Mouse (Mus musculus): ENCODE measurements around the gene Smyd5. TPM values are rescaled to one million over a fixed set of nuclear protein-coding genes. Genes with fewer than 3 reads are reported as not detected.

Gene Smyd5
- total RNA-seq, 2 experiments from 2014 or later = 48.8 to 52.7 TPM

DNA sequence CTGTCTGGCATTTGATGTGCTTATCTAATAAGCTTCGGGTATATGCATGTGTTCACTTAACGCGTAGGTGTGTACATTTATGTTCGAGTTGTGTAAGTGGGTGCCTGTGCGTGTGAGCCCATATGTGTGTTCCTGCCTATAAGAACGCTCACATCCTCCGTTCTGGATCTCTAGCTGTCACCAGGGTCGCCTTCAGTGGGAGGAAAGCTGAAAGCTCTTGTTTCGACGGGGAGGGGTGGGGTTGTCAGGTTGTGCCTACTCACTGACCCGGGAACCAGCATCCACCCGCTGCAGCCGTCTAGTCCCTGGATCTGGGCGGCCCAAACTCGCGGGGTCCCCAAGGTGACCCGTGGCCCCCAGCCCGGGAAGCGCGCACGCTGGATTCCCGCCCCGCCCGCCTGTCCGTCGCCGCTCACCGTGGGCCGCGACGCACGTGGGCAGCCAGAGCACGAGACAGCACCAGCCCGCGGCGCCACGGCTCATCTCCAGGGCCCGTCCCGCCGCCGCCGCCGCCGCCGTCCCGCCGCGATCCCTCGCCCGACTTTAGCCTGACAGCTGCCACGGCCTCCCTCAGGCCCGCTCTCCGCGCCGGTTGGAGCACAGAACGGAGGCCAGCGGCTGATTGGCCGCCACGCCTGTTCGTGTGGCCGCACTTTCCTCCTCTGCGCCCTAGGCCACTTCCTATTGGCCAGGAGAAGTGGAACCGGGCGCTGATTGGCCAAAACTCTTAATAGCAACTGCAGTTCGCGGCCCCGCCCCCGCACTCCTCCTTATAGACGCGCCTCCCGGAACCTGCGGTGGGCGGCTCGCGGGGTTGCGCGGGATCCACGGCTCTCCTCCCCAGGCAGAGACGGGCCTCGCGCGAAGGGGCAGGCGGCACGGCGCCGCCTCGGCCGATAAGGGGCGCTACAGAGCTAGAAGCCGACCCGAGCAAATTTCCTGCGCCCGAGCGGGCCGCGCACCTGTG, 19.2 kb downstream of the Smyd5 start, which contains the start of gene Cct7:
Gene Cct7, plus strand, starts transcription at position 818 of the 967 bp plus-strand sequence.
- DNase-seq (ENCODE audit: extremely low spot score in 1 of 2, low spot score in 2 of 2) = peak; percentile 99
- peak; percentile 78 for TF ChIP-seq CTCF (IDR thresholded peaks at IDR 0.05)
- Histone ChIP-seq H3K27ac (peak within 1 kb of the TSS; percentile 91), H3K4me3 (peak within 1 kb of the TSS; percentile 72)
- intact Hi-C loops (cut with DNase I) = loop anchor here (5.0 kb wide), 3 partner anchors 61 to 466 kb away; partner anchors contain the start of genes Alms1, Egr4 and Nat8f1

GRCm38 (mm10) chr6:85451664-85452410, 20.0 kb downstream of the Smyd5 start, which contains the start of gene Pradc1:
Gene Pradc1 (minus strand): TSS chr6:85451970.
- intact Hi-C loops (cut with DNase I) = loop anchor here (5.0 kb wide), 3 partner anchors 60 to 465 kb away; partner anchors contain the start of genes Alms1, Egr4 and Nat8f1

DNA sequence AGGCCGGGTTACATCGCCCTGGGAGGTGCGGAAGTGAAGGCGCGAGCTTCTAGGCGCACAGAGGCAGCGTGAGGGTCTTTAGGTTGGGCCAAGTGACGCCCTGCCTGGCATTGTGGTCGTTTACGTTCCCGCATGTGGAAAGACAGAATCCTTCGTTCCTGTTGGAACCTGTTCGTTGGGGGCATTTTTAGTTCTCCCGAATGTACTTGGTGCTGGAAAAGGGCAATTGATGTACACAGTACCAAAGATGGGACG, 20.5 kb downstream of the Smyd5 start:
- H3K27ac ChIP-seq = peak overlapping the region; percentile 91
- peak overlapping the region; percentile 72 for H3K4me3 ChIP-seq
- TF ChIP-seq CTCF (IDR thresholded peaks at IDR 0.05) = no peak
- intact Hi-C loops (cut with DNase I) = loop anchor here (5.0 kb wide), 3 partner anchors 60 to 465 kb away; partner anchors contain the start of genes Alms1, Egr4 and Nat8f1
- no peak for DNase-seq (ENCODE audit: extremely low spot score in 1 of 2, low spot score in 2 of 2)

More at GRCm38 (mm10) chr6:85451664-85452410, 20.0 kb downstream of the Smyd5 start, which contains the start of gene Pradc1:
- no peak for TF ChIP-seq CTCF (IDR thresholded peaks at IDR 0.05)
- peak; percentile 97 to 98 for DNase-seq (ENCODE audit: extremely low spot score in 1 of 2, low spot score in 2 of 2)
- Histone ChIP-seq H3K4me3 (peak within 1 kb of the TSS; percentile 72), H3K27ac (peak within 1 kb of the TSS; percentile 91)

DNA sequence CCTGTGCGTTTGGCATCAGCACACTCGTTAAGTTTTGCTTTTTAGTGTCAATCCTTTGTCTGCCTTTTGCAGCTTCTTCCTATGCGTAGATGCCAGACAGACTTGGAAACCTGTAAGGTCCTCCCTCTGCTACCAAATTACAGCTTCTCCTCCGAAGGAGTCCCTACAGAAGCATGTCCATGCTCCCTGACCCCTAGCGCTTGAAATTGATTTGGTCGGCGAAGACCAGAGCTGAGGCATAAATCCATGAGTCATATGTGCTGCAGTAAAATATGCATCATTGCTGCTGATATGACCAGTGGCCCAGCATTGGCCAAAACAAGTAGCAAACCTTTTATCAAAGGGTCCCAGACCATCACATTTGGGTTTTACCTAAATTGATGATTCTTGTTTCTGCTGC, 21.0 kb downstream of the Smyd5 start:
- no peak for DNase-seq (ENCODE audit: extremely low spot score in 1 of 2, low spot score in 2 of 2)
- Histone ChIP-seq H3K4me3 (peak overlapping the region; percentile 72), H3K27ac (peak overlapping the region; percentile 91; the same call in 1 of the 2 replicates)
- TF ChIP-seq CTCF (IDR thresholded peaks at IDR 0.05) = no peak
- intact Hi-C loops (cut with DNase I) = loop anchor here (5.0 kb wide), 3 partner anchors 59 to 464 kb away; partner anchors contain the start of genes Alms1, Egr4 and Nat8f1

GRCm38 (mm10) chr6:85459621-85460020, 27.8 kb downstream of the Smyd5 start:
- no peak for DNase-seq (ENCODE audit: extremely low spot score in 1 of 2, low spot score in 2 of 2)
- Histone ChIP-seq H3K4me3 (no peak overlapping the region), H3K27ac (no peak overlapping the region)
- peak; percentile 23 for TF ChIP-seq CTCF (IDR thresholded peaks at IDR 0.05)
- intact Hi-C loops (cut with DNase I) = no loop called here

DNA sequence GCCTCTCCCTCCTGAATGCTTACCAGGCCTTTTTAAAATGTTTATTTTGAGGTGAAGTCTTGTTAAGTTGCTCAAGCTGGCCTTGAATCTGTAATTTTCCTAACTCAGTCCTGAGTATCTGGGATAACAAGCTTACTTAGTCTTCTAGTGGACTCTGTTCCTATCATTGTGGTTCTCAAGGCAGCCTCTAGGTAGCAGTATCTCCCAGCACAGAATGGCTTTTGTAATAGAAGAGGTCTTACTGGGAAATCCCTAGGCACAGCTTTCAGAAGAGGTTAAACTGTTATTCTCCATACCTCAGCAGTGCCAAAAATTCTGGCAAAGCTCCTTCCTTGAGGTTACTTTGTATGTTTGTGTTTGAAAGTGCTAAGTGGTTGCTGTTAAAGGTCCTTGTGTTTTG, 33.6 kb downstream of the Smyd5 start:
- TF ChIP-seq CTCF (IDR thresholded peaks at IDR 0.05) = peak; percentile 62
- no peak for DNase-seq (ENCODE audit: extremely low spot score in 1 of 2, low spot score in 2 of 2)
- intact Hi-C loops (cut with DNase I) = no loop called here
- H3K27ac ChIP-seq = no peak overlapping the region
- H3K4me3 ChIP-seq = no peak overlapping the region

GRCm38 (mm10) chr6:85469660-85470430, 38.1 kb downstream of the Smyd5 start:
- DNase-seq (ENCODE audit: extremely low spot score in 1 of 2, low spot score in 2 of 2) = no peak
- no peak overlapping the region for H3K4me3 ChIP-seq
- intact Hi-C loops (cut with DNase I) = no loop called here
- TF ChIP-seq CTCF (IDR thresholded peaks at IDR 0.05) = no peak
- H3K27ac ChIP-seq = peak overlapping the region; percentile 40; the same call in 1 of the 2 replicates

GRCm38 (mm10) chr6:85471962-85472361, 40.2 kb downstream of the Smyd5 start:
- Histone ChIP-seq H3K4me3 (no peak overlapping the region), H3K27ac (no peak overlapping the region)
- TF ChIP-seq CTCF (IDR thresholded peaks at IDR 0.05) = no peak
- DNase-seq (ENCODE audit: extremely low spot score in 1 of 2, low spot score in 2 of 2) = no peak
- intact Hi-C loops (cut with DNase I) = no loop called here

- no peak for TF ChIP-seq CTCF (IDR thresholded peaks at IDR 0.05)
- Histone ChIP-seq H3K27ac (no peak overlapping the region), H3K4me3 (no peak overlapping the region)
- no peak for DNase-seq (ENCODE audit: extremely low spot score in 1 of 2, low spot score in 2 of 2)
- intact Hi-C loops (cut with DNase I) = no loop called here
These were observed 40.8 kb downstream of the Smyd5 start for GRCm38 (mm10) chr6:85472542-85472941.

DNA sequence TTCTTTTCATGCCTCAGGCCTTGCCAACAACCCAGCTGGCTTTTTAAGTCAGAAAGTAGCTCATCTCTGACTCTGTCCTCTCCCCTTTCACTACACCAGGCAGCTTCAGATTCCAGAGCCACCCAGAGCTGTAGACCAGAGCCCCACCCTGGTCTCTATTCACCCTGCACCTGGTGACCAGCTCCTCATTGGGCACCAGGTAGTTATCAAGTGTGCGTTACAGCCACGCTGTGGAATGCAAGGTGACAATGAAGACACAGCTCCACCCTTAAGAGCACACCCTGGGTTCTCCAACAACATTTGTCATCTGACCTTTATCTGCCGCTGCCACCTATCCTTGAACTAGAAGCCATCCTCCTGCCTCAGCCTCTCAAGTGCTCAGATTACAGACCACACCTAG, 43.8 kb downstream of the Smyd5 start:
- TF ChIP-seq CTCF (IDR thresholded peaks at IDR 0.05) = no peak
- Histone ChIP-seq H3K4me3 (no peak overlapping the region), H3K27ac (no peak overlapping the region)
- intact Hi-C loops (cut with DNase I) = no loop called here
- no peak for DNase-seq (ENCODE audit: extremely low spot score in 1 of 2, low spot score in 2 of 2)

- TF ChIP-seq CTCF (IDR thresholded peaks at IDR 0.05) = peak; percentile 63
- intact Hi-C loops (cut with DNase I) = no loop called here
- Histone ChIP-seq H3K27ac (no peak overlapping the region), H3K4me3 (no peak overlapping the region)
- no peak for DNase-seq (ENCODE audit: extremely low spot score in 1 of 2, low spot score in 2 of 2)
These were observed 45.7 kb downstream of the Smyd5 start for GRCm38 (mm10) chr6:85477366-85477917.

All from left cerebral cortex, adult 2 months (tissue).